Mouse (Mus musculus) C2C12 (cell line): ENCODE results near the gene S100a3. TPM values are rescaled to one million over a fixed set of nuclear protein-coding genes. Genes with fewer than 3 reads are reported as not detected.

Source experiments
- H3K27me3 ChIP-seq: one replicate; pipeline ENCODE4 v1.6.1; 2011; ENCODE audit not compliant: control insufficient read depth, insufficient read depth, insufficient read length
- H3K36me3 ChIP-seq: one replicate; pipeline ENCODE4 v1.6.1; 2011; ENCODE audit not compliant: control insufficient read depth, insufficient read depth
- H3K4me3 ChIP-seq: one replicate; pipeline ENCODE4 v1.5.1; 2011; ENCODE audit warnings: mild to moderate bottlenecking, control low read depth; ENCODE audit not compliant: poor library complexity, insufficient read depth, severe bottlenecking
- H3K79me2 ChIP-seq: one replicate; pipeline ENCODE4 v1.6.1; 2011; ENCODE audit not compliant: control insufficient read depth, insufficient read depth
- H3K79me3 ChIP-seq: one replicate; pipeline ENCODE4 v1.6.1; 2011; ENCODE audit warnings: low read depth, control low read depth
- H3ac ChIP-seq: one replicate; pipeline ENCODE3; 2011; ENCODE audit warnings: low read depth; ENCODE audit not compliant: control insufficient read depth, insufficient read length
- CEBPB ChIP-seq: IDR thresholded peaks from one replicate; pipeline ENCODE4 v1.6.1; 2011; ENCODE audit warnings: low read depth, mild to moderate bottlenecking, control low read depth, moderate library complexity
- CTCF ChIP-seq: IDR thresholded peaks from one replicate; pipeline ENCODE4 v1.5.1; 2011; ENCODE audit not compliant: control insufficient read depth, insufficient read depth, insufficient read length
- FOSL1 ChIP-seq: IDR thresholded peaks from one replicate; pipeline ENCODE4 v1.8.0; 2011; ENCODE audit warnings: mild to moderate bottlenecking, low read length; ENCODE audit not compliant: poor library complexity, insufficient read depth, severe bottlenecking
- MAX ChIP-seq: IDR thresholded peaks from one replicate; pipeline ENCODE4 v1.6.1; 2011; ENCODE audit warnings: mild to moderate bottlenecking, control low read depth
- MYOD1 ChIP-seq: IDR thresholded peaks from one replicate; pipeline ENCODE4 v1.6.1; 2011; ENCODE audit warnings: low read depth; ENCODE audit not compliant: control insufficient read depth, insufficient read length
- MYOG ChIP-seq: IDR thresholded peaks from one replicate; pipeline ENCODE4 v1.6.1; 2011; ENCODE audit not compliant: control insufficient read depth, insufficient read length; ENCODE audit errors: extremely low read depth
- USF1 ChIP-seq: IDR thresholded peaks from one replicate; pipeline ENCODE4 v1.6.1; 2011; ENCODE audit warnings: low read depth, mild to moderate bottlenecking, control low read depth, moderate library complexity
- polyA plus RNA-seq: library from polyadenylated mRNA; unstranded; fragments of >200 nt; fragmentation: generic; extraction: Trizol; gene quantifications from one replicate; pipeline ENCODE4 v1.2.1, GENCODE M21; 2012; ENCODE audit warnings: missing spikeins

Gene S100a3
- polyA plus RNA-seq, 1 experiment = 22.0 TPM

DNA sequence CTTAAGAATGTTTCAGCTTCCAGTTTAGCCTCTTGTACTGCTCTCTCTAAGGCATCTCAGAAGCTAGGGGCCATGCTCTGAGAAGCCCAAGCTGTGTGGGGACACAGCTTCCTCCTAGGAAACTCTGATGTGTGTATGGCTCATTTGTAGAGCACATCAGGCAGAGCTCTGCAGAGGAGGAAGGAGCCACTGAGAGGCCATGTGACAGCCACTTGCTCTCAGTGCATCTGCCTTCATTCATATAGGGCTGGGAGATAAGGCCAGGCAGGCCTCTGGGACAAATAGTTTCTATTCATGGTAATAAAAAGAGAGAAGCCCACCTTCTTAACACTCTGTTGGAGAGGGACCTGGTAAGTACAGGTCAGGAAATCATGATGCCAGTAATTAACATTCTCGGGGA, 34.1 kb downstream of the S100a3 start:
- no peaks in the 10 kb centered on the region for H3K36me3 ChIP-seq
- H3K27me3 ChIP-seq = no peaks in the 10 kb centered on the region
- H3K4me3 ChIP-seq = no peak overlapping the region
- H3K79me3 ChIP-seq = no peaks in the 10 kb centered on the region
- H3K79me2 ChIP-seq = no peaks in the 10 kb centered on the region
- no peak overlapping the region for H3ac ChIP-seq
- TF ChIP-seq USF1 (no peak), CTCF (no peak), MYOD1 (no peak), MAX (no peak), MYOG (no peak), CEBPB (no peak), FOSL1 (no peak)

DNA sequence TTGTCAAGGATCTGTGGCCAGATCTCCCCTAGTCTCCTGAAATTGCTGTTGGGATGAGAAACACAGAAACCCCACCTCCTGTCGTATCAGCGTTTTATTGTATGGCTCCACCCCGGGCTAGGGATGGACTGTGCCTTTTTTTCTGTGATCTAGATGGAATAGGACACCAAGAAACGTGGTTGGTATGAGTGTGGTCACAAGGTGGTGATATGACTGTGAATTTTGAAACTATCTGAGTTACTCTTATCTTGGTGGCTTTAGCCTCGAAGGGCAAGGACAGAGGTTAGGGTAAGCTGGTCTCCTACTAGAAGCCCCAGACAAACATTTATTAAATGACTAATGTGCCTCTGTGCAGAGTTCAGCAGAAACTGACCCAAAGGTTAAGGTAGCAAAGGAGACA, 35.2 kb downstream of the S100a3 start:
- no peak overlapping the region for H3ac ChIP-seq
- no peaks in the 10 kb centered on the region for H3K79me2 ChIP-seq
- H3K27me3 ChIP-seq = no peaks in the 10 kb centered on the region
- H3K79me3 ChIP-seq = no peaks in the 10 kb centered on the region
- no peak overlapping the region for H3K4me3 ChIP-seq
- no peaks in the 10 kb centered on the region for H3K36me3 ChIP-seq
- TF ChIP-seq USF1 (no peak), MYOD1 (no peak), CTCF (no peak), CEBPB (no peak), MYOG (no peak)

DNA sequence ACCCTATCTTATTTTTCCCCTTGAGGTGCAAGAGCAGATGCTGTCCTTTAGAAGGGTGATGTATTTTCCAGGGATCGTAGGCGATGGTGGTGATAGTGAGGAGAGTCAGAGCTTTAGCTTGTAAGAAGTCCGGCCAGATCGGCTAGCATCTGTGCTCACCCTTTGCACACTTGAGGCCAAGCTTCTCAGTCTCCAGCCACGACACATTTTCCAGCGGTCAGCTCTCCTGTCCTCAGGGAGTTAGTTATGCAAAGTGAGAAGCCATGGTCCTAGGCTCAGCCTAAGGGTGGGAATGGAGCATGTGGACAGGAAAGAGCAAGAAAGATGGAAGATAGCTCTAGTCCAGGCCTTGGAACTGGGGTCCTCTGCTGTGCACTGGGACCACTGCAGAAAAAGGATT, 36.4 kb downstream of the S100a3 start:
- no peak overlapping the region for H3K4me3 ChIP-seq
- H3ac ChIP-seq = no peak overlapping the region
- no peaks in the 10 kb centered on the region for H3K79me3 ChIP-seq
- TF ChIP-seq MYOD1 (no peak), USF1 (no peak), MAX (no peak), MYOG (no peak), FOSL1 (no peak), CTCF (no peak), CEBPB (no peak)
- H3K36me3 ChIP-seq = no peaks in the 10 kb centered on the region
- no peaks in the 10 kb centered on the region for H3K27me3 ChIP-seq
- peaks cover 2% of the 10 kb centered on the region for H3K79me2 ChIP-seq

DNA sequence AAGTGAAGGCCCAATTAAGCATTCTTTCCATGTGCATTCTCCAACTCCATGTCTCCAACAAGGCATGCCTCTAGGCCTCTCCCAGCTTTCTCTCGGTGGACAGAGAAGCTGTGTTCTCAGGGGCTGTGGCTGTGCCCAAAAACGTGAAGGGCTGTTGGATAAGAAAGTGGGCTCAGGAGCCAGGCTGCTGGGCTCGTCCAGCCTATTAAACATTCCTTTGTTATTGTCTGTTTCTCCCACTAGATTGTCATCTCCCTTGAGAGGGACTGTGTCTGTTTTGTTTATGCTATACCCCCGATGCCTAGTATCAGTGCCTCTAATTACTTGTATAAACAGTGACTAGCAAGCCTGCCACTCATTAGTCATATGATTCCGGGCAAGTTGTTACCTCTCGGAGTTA, 37.4 kb downstream of the S100a3 start:
- Histone ChIP-seq H3K36me3 (no peaks in the 10 kb centered on the region), H3K79me3 (peaks cover 2% of the 10 kb centered on the region), H3K4me3 (no peak overlapping the region), H3K79me2 (peaks cover 12% of the 10 kb centered on the region), H3K27me3 (no peaks in the 10 kb centered on the region), H3ac (no peak overlapping the region)
- TF ChIP-seq MYOD1 (no peak), USF1 (no peak), CTCF (no peak), FOSL1 (peak; percentile 7), MAX (peak; percentile 18)

DNA sequence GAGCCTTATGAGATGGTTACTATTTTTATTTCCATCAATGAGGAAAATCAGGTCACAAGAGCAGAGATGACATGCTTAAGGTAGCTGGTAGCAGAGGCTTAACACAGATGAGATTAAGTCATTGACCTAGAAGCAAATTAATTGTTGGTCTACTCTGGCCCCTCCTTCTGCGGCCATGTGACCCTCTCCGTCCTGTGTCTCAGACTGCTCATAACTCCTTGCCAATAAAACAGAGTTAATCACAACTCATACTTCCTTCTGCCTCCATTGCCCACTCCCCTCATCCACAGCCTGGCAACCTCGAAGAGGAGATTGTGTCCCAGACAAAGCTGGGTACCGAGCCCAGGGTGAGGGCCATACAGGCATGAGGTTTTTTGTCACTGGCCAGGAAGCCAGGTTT, 37.8 kb downstream of the S100a3 start:
- no peaks in the 10 kb centered on the region for H3K36me3 ChIP-seq
- H3K79me3 ChIP-seq = peaks cover 6% of the 10 kb centered on the region
- TF ChIP-seq CEBPB = no peak
- TF ChIP-seq USF1 = peak; percentile 94
- no peak for TF ChIP-seq MAX
- TF ChIP-seq MYOD1 = no peak
- H3ac ChIP-seq = no peak overlapping the region
- H3K79me2 ChIP-seq = peaks cover 16% of the 10 kb centered on the region
- H3K4me3 ChIP-seq = no peak overlapping the region
- no peaks in the 10 kb centered on the region for H3K27me3 ChIP-seq

DNA sequence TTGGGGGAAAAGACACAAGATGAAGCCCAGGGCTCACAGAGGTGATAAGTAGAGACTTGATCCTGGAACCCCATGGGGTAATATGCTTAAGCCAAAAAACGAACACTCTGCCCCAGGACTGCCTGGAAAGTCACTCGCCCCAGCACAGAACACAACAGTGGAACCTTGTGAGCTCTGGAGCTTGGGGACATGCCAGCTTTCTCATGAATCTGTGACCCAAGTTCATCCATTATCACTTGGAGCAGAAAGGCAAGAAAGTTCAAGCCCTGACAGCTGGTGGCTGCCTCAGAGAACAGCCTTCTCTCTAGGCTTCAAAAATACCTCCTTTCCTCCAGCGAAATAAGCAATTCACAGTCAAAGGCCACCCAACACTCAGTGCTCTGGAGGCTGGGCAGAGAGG, 39.0 kb downstream of the S100a3 start:
- Histone ChIP-seq H3K4me3 (no peak overlapping the region), H3K79me2 (peaks cover 28% of the 10 kb centered on the region), H3K79me3 (peaks cover 14% of the 10 kb centered on the region), H3K36me3 (no peaks in the 10 kb centered on the region), H3K27me3 (no peaks in the 10 kb centered on the region), H3ac (no peak overlapping the region)
- no peak for TF ChIP-seq MYOG
- TF ChIP-seq MAX = no peak
- TF ChIP-seq CTCF = no peak
